In the genomic region with DNA sequence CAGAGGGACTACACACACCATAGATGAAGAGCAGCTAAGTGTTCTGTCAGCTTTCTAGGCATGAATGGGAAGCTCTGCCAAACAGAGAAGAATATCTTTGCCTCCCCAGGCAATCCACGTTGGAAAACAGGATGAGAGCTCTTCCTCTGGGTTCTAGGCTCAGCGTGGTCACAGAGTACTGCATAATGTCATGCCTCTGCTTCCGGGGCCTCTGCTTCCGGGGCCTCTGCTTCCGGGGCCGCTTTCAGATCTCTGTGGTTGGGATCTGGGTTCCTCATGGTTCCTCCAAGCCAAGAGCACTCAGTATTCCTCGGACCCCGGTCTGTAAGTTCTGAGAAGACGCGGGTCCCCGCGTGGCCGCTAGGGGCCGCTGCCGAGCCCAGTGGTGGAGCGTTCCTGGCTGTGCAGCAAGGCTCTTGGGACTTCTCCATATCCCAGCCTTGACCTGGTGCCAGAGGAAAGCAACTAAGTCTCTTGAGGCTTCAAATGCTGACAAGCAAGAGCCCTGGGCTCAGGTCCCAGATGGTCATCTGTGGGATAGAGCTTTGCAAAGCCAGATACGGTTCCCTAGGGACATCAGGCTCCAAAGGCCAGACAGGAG, we compare ENCODE assay signal across 8 mouse cellular contexts. TPM values are rescaled to one million over a fixed set of nuclear protein-coding genes. Genes with fewer than 3 reads are reported as not detected.
DNase-seq lines count a peak whose midpoint lies in the region; ATAC-seq and TF ChIP-seq lines count a peak whose summit lies in the region.

No protein-coding gene starts in this region.

- H3K27ac ChIP-seq in limb, embryonic 14.5 days (replicated peaks; ENCODE audit: low read depth, low read length), result no peak overlapping the region

- TF ChIP-seq POLR2A in limb, embryonic 14.5 days (IDR thresholded peaks at IDR 0.05; ENCODE audit: borderline replicate concordance, extremely low read depth, insufficient read depth, insufficient read length), result no peak

- H3K27me3 ChIP-seq in limb, embryonic 14.5 days (ENCODE audit: control insufficient read depth, insufficient read depth, low read length), result no peaks in the 10 kb centered on the region

- H3K9me3 ChIP-seq in limb, embryonic 14.5 days (ENCODE audit: control insufficient read depth, low read length), result no peaks in the 10 kb centered on the region

- H3K4me2 ChIP-seq in limb, embryonic 14.5 days (replicated peaks; ENCODE audit: low read depth, low read length, severe bottlenecking), result no peak overlapping the region

- no peak for ATAC-seq in limb, embryonic 14.5 days (ENCODE audit: low FRiP score, low read depth)
- ATAC-seq in monocyte, adult 5-6 weeks (replicated peaks; ENCODE audit: insufficient number of reproducible peaks, low FRiP score, low TSS enrichment, poor library complexity, severe bottlenecking), result peak; percentile 41

- no peaks in the 10 kb centered on the region for H3K36me3 ChIP-seq in limb, embryonic 14.5 days (ENCODE audit: control insufficient read depth, insufficient read depth, low read length)

- WGBS in limb, embryonic 14.5 days, result 23% methylated on average over 17 of the region's 17 CpGs

- no peak overlapping the region for H3K9ac ChIP-seq in limb, embryonic 14.5 days (ENCODE audit: low read depth, low read length, severe bottlenecking)

- DNase-seq in 3134 (ENCODE audit: extremely low read depth, insufficient read length, low spot score), result peak; percentile 81
- DNase-seq in adrenal gland, adult 18-20 months (ENCODE audit: low spot score in 2 of 2), result peak; percentile 83 to 88
- peak; percentile 77 for DNase-seq in embryo, embryonic 10.5 days (ENCODE audit: low spot score)
- peak; percentile 75 to 85 for DNase-seq in gastrocnemius, postnatal 4 days (ENCODE audit: low spot score in 2 of 2)
- peak; percentile 82 for DNase-seq in kidney, adult 8-10 months
- DNase-seq in limb, embryonic 14.5 days (ENCODE audit: low spot score), result peak; percentile 45
- DNase-seq in spleen, postnatal 36 days (ENCODE audit: low spot score in 2 of 2), result peak; percentile 27 to 47

- H3K4me3 ChIP-seq in limb, embryonic 14.5 days (replicated peaks; ENCODE audit: low read length), result no peak overlapping the region

- peaks cover 15% of the 10 kb centered on the region; the same call in 1 of the 2 replicates for H3K4me1 ChIP-seq in limb, embryonic 14.5 days (ENCODE audit: control insufficient read depth, insufficient read depth, low read length)

RNA-seq across cellular contexts. Expression of a gene that starts 26.8 kb away (rescaled TPM):
- 10 to 100 TPM; 16.7 to 53.8 TPM for total RNA-seq in adrenal gland, adult 18-20 months (2021)
- total RNA-seq in gastrocnemius, postnatal 4 days (2021), result 100 to 1,000 TPM; 285 to 337 TPM
- polyA plus RNA-seq in limb, embryonic 14.5 days (2012; rRNA removed), result 86.3 and 102 TPM in 2 replicates
- 30.6 and 31.5 TPM in 2 replicates for polyA plus RNA-seq in limb, embryonic 14.5 days (2014; fragmentation: Nextera tagmentation; extraction: Ambion mirVana)
- total RNA-seq in monocyte, adult 5-6 weeks (2017), result 0.38 to 6.7 TPM (median 0.39 TPM) in 3 replicates
